ENCODE assay signal across 16 mouse cellular contexts in genomic region chr5:150362241-150362640, GRCm38 (mm10).
"Had no signal": no experiment of that assay in that cellular context is flagged by ENCODE, and none has a peak within 500 bp of the region (broad histone marks: within the 10 kb centered on the region; RNA-seq: fewer than 3 reads in every experiment).

No protein-coding gene starts in this region.

- H3K4me2 ChIP-seq: liver, embryonic 13.5 days; lung, embryonic 15.5 days; midbrain, embryonic 11.5 days; midbrain, embryonic 15.5 days; neural tube, embryonic 12.5 days; stomach, embryonic 15.5 days had no signal

- ATAC-seq: liver, postnatal 0 days; midbrain, embryonic 15.5 days had no signal

- H3K4me1 ChIP-seq: limb, embryonic 10.5 days; liver, embryonic 13.5 days; lung, embryonic 15.5 days; megakaryocyte, embryonic 14.5 days; midbrain, embryonic 15.5 days; neural tube, embryonic 12.5 days; stomach, embryonic 15.5 days had no signal

- DNase-seq: kidney, postnatal 25 days; liver, embryonic 13.5 days; liver, postnatal 0 days; lung, postnatal 14 days; spleen, adult 18-20 months; thymus, adult 2 months; thymus, postnatal 25 days had no signal

- H3K9ac ChIP-seq: liver, embryonic 13.5 days; liver, postnatal 0 days; lung, embryonic 15.5 days; midbrain, embryonic 15.5 days; neural tube, embryonic 12.5 days; stomach, embryonic 15.5 days had no signal

- H3K9me3 ChIP-seq: limb, embryonic 10.5 days; liver, embryonic 13.5 days; midbrain, embryonic 15.5 days; neural tube, embryonic 12.5 days; stomach, embryonic 15.5 days had no signal

- H3K27me3 ChIP-seq: liver, embryonic 13.5 days; lung, embryonic 15.5 days; megakaryocyte, embryonic 14.5 days; midbrain, embryonic 15.5 days; neural tube, embryonic 12.5 days; stomach, embryonic 15.5 days had no signal

- H3K4me3 ChIP-seq: left cerebral cortex, adult 2 months; limb, embryonic 10.5 days; liver, embryonic 13.5 days; lung, embryonic 15.5 days; megakaryocyte, embryonic 14.5 days; midbrain, embryonic 15.5 days; neural tube, embryonic 12.5 days; stomach, embryonic 15.5 days had no signal

- H3K36me3 ChIP-seq: limb, embryonic 10.5 days; liver, embryonic 13.5 days; lung, embryonic 15.5 days; stomach, embryonic 15.5 days had no signal

- H3K27ac ChIP-seq: left cerebral cortex, adult 2 months; limb, embryonic 10.5 days; liver, embryonic 13.5 days; lung, embryonic 15.5 days; macrophage; midbrain, embryonic 15.5 days; neural tube, embryonic 12.5 days; stomach, embryonic 15.5 days had no signal
